Mouse (Mus musculus): Measurements from ENCODE around the gene B4galt1.
"Not testable (repeated sequence)": the region's sequence is repeated elsewhere in the genome, so short reads cannot be mapped to it uniquely, and the experiment has no call there.

Gene B4galt1

DNA sequence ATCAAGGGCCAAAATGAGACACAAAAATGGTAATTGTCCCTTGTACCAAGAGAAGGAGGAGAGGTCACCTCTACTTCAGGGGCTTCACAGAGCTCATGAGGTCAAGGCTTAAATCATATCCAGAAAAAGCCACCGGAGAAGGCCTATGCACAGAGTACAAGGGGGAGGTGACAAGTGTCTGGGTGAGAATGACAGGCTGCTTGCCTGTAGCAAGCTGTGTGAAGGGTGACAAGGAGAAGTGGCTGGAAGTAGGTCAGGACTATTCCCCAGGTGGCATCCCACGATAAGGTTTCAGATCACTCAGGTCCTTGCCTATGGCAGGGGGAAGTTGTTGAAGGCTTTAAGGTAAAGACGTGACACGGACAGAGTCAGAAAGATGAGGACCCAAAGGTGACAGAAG is 33.8 kb downstream of the B4galt1 start:
- no peak for DNase-seq (ENCODE audit: low read depth, low spot score)

DNA sequence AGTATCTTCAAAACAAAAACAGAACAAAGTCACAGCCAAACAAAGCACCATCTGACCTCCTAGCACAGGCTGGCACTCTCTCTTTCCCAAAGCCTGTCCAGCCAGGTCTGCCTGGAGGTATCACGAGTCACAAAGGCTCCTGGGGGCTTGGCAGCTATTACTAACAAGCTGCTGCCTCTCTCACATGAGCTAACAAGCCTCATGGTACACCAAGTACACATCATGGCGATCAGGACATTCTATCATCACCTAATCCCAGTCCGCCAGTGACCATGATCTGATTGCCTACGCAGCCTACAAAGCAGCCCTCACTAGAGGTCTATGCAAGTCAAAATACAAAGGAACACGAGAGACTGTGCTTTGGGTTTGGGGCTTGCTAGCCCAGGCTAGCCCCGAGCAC is 34.7 kb downstream of the B4galt1 start:
- DNase-seq (ENCODE audit: low read depth, low spot score): no peak

DNA sequence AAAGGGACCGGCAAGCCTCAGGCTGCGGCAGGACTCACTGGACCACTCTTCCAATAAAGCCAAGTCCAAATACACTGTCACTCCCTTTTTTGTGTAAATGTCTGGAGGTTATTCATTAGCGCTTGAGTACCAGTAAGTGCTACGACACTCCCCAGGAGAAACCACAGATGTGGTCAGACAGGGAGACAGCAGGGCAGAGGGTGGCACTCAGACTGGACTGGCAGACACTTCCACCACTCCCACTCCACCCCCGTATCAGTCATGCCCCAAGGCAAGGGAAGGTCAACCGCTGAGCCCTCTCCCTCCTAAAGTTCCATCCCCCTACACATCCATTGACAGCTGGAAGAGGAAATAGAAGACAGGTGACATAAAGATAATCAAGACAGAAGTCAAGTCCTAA is 35.4 kb downstream of the B4galt1 start:
- DNase-seq (ENCODE audit: low read depth, low spot score): no peak

DNA sequence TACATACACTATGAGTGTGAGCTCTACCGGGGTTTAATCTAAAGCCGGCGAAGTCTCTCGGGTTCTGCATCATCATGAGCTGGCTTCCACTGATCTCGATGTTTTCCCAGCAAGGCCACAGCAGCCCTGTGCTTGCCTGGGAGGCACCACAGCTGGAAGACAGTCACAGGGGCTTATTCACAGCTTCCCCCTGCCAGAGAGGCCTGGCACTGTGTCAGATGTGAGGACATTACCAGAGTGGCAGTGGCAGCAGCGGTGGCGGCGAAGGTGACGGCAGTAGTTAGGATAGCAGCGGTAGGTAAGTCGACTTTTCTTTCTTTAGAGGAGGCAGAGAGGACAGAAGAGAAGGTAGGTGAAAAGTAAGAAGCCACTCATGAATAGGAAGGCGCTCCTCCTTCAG is 35.9 kb downstream of the B4galt1 start:
- no peak for DNase-seq (ENCODE audit: low read depth, low spot score)

DNA sequence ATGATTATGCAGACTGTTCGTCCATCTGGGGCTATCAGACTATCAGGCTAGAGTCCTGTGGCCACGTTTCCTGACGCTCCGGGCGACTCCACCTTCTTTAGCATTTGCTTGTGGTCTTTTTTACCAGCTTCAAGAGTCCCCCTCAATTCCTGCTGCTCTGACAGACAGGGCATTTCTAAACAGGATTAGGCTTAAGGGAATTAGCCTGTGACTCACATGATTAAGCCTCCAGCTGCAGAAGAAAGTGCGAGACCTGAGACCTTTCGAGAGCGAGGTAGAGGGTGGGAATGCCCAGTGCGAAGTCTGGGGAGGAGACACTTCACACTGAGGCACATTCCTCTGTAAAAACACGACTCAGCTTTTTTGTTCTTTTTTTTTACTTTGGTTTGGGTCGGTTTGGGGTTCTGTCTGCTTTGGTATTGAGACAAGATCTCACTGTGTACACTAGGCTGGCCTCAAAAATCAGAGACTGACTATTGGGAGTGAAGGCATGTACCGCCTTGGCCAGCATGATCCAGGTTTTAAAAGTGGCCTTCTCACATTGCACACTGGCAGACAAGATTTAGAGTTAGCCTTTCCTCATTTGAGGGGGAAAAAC is 37.9 kb downstream of the B4galt1 start:
- no peak for DNase-seq (ENCODE audit: low read depth, low spot score)

DNA sequence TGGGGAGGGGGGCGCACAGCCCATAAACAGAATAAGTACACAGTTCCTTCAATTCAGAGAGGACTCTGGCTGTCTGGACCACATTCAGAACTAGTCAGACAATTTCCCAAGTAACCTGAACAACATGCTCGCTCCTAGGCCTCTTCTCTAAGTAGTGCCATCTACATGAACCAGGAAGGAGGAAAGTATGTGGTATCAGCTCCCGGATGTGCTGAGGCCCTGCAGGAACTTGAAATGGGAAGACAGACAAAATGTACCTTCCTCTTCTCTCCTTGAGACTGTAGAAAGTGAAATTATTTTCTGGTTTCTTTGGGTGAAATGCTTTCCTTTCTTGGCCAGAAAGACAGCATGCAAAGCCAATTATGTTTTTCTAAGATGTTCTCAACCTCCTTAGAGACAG is 38.7 kb downstream of the B4galt1 start:
- DNase-seq (ENCODE audit: low read depth, low spot score): no peak

DNA sequence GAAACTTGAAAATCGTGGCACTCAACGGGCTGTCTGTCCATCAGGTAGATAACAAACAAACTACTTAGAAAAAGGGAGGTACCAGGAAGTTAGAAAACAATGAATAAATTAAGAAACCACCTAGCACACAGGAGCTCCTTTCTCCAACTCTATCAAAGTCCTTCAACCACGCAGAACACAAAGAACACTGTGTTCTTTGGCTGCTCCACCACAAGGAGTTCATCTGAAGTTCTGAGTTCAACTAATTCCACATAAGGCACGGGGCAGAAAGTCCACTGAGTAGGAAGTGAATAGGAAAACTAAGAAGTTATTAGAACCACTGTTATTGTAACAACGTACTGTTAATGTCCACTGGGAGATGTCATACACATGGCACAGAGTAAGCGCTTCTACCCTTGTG is 39.4 kb downstream of the B4galt1 start:
- DNase-seq (ENCODE audit: low read depth, low spot score): no peak

DNA sequence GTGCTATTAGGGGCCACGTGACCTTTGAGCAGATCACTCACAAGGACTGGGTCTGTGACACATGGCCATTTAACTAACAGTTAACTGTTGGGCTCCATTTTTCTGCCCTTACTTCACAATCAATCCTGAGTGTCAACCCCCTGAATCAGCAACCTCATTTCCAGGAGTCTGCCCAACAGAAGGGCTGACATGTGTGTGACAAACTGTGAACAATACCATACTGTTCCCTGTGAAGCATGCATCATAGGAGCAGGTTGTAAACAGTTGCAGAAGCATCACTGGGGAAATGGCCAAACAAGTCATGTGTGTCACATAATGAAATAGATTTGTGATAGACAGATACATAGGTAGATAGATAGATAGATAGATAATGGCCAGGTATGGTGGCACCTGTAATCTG is 40.9 kb downstream of the B4galt1 start:
- no peak for DNase-seq (ENCODE audit: low read depth, low spot score)

DNA sequence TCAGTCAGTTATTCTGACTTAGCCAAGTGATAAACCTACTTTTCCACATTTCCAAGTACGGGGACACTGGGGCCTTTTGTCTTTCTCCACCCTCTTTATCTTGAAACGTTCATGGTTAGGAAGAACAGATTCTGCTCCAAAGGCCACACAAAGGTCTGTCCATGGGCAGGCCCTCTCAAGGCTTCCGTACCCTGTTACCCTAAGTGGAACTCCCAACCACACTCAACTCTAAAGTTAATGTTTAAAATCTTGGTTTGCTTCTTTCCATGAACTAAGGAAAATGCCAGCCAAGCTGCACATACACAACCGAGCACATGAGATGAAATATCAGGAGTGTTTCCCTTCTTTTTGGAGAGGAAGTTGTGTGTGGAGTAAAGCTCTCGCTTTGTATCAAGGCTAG is 43.3 kb downstream of the B4galt1 start:
- DNase-seq (ENCODE audit: low read depth, low spot score): no peak

DNA sequence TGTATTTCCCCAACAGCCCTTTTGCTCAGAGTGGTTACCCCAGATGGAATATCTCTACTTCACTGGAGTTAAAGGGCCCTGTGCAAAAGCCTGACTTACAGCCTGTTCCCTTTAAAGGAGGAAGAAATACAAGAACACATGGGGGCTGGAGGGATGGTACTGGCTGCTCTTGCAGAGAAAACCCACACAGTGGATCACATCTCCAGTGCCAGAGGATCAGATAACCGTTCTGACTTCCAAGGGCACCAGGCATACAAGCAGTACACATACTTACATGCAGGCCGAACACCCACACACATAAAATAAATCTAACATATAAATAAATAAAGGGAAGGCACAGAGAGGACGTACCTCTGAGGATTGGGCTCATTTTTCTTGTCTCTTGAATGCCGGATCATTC is 46.4 kb downstream of the B4galt1 start:
- DNase-seq (ENCODE audit: low read depth, low spot score): no peak

DNA sequence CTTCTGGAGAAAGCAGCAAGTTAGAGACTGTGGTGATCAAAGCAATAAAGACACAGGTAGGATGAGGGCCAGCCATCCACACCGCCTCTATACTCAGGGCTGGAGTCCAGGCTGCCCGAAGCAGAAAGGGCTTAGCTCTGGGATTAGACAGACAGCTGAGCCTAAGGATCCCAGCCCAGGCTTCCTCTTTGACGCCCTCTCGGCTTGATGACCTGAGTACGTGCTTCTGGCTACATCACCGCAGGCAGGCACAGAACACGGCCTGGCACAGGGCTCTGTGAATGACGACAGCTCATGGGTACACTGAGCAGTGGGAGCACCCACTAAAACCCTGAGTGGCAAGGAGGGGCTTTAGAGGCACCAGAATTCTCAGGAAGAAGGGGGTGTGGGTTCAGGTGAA is 48.4 kb downstream of the B4galt1 start:
- no peak for DNase-seq (ENCODE audit: low read depth, low spot score)

DNA sequence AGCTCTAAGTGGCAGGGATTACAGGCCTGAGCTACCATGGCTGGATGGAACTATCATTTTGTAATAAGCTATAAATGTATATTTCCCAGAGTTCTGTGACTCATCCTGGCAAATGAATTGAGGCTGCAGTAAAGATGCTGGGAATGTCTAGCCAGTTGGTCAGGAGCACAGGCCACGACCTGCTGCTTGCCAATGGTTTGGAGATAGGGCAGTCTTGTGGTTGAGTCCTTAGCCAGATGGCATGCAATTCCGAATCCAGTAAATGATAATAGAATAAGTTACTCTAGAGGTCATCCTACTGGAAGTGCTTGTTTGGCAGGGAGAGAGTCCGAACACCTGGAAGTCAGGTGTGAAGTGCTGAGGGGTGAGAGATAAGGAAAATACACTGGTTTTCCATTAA is 51.0 kb downstream of the B4galt1 start:
- DNase-seq (ENCODE audit: low read depth, low spot score): no peak

DNA sequence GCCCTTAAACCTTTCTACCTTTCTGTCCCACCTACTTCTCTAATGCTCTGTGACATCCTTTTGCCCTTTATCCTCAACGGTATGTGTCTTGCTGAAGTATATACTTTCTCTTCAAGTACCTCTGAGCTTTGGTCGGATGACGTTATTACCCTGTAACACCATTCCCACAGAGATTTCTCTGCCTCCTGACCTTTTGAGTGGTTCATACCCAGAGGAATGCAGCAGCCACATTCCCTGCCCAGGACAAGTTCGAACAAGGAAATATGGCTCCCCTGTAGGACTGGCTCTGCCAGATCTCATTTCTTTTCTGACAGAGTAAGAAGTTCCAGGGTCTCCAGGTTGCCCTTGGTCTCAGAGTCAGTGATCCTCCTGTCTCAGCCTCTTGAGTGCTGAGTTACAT is 51.9 kb downstream of the B4galt1 start:
- no peak for DNase-seq (ENCODE audit: low read depth, low spot score)

DNA sequence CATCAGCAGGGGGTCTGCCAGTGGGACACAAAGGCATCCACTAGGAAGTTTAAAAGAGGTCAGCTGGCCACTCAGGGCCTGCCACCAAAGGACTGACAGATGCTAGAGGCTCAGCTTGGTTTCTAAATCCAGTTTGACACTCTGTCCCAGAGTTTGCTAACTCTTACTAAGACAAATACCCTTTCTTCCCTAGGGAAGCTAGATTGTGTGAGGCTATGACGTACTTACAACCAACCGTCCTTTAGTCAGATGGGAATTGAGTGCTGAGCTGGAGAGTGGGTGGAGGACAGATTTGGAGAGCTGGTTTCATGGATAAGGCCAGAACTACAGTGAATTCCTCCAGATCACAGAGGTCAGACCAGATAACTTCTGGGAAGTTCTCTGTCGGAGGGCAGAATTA is 52.9 kb downstream of the B4galt1 start:
- DNase-seq (ENCODE audit: low read depth, low spot score): no peak

DNA sequence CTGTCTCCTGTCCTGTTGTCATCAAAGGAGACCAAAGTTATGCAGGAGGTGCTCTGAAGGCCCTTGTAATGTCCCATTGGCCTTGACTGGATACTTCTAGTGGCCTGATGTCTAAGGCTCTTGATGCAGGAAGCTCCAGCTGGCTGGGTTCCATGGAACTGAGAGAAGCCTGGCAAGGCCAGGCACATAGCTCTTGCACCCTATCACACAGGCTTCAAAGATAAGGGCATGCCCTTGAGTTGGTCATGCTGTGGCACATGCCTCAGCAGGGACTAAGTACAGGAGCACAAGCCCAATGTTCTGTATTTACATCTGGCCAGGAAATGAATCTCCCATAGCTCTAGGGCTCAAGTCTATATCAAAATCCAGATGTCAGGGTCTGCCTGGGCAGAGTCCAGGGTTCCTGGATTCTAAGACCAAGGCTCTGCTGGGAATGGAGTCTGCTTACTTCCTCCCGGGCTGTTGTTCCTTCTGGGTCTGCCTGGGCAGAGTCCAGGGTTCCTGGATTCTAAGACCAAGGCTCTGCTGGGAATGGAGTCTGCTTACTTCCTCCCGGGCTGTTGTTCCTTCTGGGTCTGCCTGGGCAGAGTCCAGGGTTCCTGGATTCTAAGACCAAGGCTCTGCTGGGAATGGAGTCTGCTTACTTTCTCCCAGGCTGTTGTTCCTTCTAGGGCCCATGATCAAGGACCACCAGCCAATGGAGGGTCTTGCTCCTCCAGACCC is 54.8 kb downstream of the B4galt1 start:
- not testable (repeated sequence) for DNase-seq (ENCODE audit: low read depth, low spot score)

DNA sequence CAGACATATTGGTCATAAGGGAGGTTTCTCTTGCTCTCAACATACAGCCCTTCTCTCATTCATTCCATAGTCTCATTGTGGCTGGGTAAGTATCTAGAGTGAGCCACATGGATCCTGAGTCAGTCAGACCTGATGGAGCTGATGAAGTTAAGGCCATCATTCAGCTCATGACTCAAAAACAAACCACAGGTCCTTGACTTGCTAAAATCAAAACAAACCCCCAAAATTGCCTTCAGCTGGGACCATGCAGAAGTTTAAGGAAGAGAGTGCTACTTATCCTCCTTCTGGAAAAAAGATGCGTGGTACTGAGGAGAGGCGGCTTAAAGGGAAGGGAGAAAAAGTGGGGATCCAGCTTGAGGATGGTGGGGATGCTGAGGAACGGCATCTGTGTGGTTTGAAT is 58.0 kb downstream of the B4galt1 start:
- DNase-seq (ENCODE audit: low read depth, low spot score): no peak

DNA sequence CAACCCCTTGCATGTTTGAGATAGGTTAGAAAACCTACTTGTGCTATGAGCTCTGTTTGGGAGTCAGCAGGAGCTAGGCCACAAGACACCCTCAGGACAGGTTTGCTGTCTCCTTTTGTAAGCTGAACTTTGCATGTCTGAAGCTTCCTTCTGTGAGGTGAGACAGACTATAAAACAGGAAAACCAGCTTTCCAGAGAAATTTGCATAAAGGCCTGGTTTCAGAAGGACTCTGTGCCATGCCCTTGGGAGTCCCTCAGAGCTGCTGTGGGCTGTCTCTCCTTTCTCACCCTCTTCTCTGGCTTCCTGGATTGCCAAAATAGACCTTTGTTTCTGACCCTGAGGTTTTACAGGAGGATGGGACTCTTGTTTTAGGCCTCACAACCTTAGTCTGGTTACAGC is 59.5 kb downstream of the B4galt1 start:
- peak; percentile 46 for DNase-seq (ENCODE audit: low read depth, low spot score)

DNA sequence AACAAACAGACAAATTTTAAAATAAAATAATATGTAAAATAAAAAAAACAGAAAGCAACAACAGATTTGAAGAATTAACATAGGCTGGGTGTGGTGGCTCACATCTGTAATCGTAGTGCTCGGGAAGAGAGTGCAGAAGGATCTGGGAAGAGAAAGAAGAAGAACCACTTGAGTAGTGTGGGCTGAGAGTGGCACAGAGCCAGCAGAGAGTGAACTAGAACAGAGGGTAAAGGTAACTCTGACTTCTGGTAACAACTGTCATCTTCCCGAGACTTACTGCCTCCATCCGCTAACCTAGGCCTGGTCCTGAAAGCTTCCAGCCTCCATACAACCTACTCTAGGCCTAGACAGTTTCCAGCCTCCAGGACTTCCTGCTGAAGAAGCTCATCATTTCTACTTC is 62.6 kb downstream of the B4galt1 start:
- no peak for DNase-seq (ENCODE audit: low read depth, low spot score)

DNA sequence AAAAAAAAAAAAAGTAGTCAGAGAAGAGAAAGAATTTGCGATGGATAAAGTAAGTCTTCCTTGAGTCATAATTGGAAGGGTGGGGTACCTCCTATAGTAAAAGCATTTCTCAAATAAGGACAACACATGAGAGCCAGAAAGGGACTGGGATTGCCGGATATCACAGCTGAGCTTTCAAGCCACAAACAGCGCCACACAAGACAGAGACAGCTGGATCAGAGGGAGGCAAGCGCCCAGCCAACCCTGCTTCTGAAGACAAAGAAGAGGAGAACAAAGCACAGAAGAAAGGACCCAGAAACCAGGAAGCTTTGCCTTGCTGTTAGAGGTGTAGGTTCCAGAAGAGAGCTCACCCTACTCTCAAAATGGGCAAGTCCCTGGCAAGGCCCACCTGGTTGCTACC is 67.2 kb downstream of the B4galt1 start:
- no peak for DNase-seq (ENCODE audit: low read depth, low spot score)

DNA sequence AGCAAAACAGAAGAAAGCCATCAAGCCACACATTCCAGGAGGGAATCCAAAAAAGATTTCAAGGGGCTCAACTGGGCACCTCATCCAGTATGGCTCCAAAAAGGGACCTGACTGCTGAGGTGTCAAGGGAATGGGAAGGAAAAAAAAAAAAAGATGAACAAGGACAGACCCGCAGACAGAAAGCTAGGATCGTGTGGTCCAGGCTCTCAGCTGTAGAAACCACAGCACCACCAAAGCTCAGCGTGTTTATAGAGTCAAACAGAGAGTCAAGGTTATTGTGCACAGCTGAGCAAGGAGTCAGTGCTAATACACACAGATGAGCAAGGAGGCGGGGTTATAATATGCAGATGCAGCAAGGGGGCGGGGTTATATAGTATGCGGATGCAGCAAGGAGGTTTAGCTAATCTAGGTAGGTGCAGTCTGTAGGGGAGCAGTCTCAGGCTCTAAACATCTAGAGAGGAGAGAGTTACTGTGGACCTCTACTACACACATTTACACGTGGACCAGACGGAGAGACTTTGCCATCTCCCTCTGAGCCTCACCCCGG is 68.1 kb downstream of the B4galt1 start:
- peak; percentile 74 for DNase-seq (ENCODE audit: low read depth, low spot score)

DNA sequence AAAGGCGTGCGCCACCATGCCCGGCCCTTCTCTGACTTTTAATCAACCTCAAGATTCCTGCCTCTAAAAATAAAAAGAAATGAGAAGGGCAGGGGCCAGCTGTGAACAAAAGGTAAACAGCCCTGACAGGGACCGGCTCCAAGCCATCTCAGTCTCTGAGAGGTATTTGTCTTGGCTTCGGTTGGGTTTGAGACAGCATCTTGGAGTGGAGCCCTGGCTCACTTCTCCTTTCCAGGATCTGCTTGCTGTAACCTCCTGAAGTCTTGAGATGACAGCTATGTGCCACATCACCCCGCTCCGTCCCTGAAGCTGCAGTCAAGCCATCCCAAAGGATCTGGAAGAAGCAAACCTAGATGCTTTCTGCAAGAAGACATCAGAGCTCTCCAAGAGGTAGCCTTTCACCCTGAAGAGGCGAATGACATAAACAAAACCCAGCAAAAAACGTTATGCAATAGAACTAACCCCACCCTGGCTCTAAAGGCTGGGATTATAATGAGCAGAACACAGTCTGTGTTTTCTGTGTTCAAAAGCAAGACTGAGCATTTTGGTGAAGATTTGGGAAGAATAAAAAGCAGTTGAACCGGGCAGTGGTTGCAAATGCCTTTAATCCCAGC is 69.1 kb downstream of the B4galt1 start:
- DNase-seq (ENCODE audit: low read depth, low spot score): no peak

DNA sequence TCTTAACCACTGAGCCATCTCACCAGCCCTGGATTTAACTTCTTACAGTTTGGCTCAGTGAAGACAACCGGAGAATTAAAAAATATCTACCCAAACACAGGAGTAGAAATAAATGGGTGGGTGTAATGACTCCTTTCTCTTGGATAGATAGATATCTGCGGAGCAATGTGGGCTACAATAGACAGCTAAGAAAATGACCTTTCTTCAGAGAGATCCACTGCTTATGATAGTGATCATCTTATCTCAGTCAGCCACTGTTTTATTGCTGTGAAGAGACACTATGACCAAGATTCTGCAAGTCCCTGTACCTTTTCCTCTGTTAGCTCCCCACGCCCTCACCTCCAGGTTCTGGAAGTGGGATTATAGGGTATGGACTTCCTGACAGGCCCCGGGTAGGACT is 70.8 kb downstream of the B4galt1 start:
- DNase-seq (ENCODE audit: low read depth, low spot score): no peak

Measured in ES-CJ7 (cell line).